Mouse (Mus musculus): ENCODE measurements around the gene Ank3.

- TF ChIP-seq EP300 (IDR thresholded peaks at IDR 0.05; ENCODE audit: low read depth), result no peak
- no peak for TF ChIP-seq CTCF (IDR thresholded peaks at IDR 0.05; ENCODE audit: low read depth)
Observed at GRCm38 (mm10) chr10:69575451-69575850, 176.9 kb downstream of the Ank3 start.
